Comparison of ENCODE assay signal across 20 mouse cellular contexts in genomic region chr10:18708641-18709040, GRCm38 (mm10). TPM values are rescaled to one million over a fixed set of nuclear protein-coding genes. Genes with fewer than 3 reads are reported as not detected.
DNase-seq lines count a peak whose midpoint lies in the region; ATAC-seq and TF ChIP-seq lines count a peak whose summit lies in the region.
"Had no signal": no experiment of that assay in that cellular context is flagged by ENCODE, and none has a peak within 500 bp of the region (broad histone marks: within the 10 kb centered on the region; RNA-seq: fewer than 3 reads in every experiment).

No protein-coding gene starts in this region.

- WGBS in lung, postnatal 0 days, result 31% methylated on average over 1 of the region's 1 CpGs
- WGBS in lung, adult 2 months, result 38% methylated on average over 1 of the region's 1 CpGs
- 90% methylated on average over 1 of the region's 1 CpGs for WGBS in midbrain, embryonic 15.5 days

- peak; percentile 47 for DNase-seq in cerebellum, adult 9-10 months
- DNase-seq in cerebellum, adult 8-10 months, result no peak
- peak; percentile 37 for DNase-seq in layer of hippocampus, adult 9-10 months (ENCODE audit: low spot score)
- no peak for DNase-seq in layer of hippocampus, adult 8-10 months (ENCODE audit: low spot score in 2 of 2)
- DNase-seq in lung, postnatal 0 days (ENCODE audit: low spot score), result peak; percentile 39
- no peak for DNase-seq in lung, adult 2 months
- peak; percentile 46 for DNase-seq in lung, postnatal 25 days (ENCODE audit: low spot score)
- DNase-seq: adrenal gland, postnatal 14 days; B cell, adult 2 months; cerebellum, postnatal 14 days; gastrocnemius, postnatal 14 days; heart, adult 2 months; heart, postnatal 14 days had no signal

- H3K36me3 ChIP-seq in lung, postnatal 0 days (ENCODE audit: insufficient read depth, low read length), result no peaks in the 10 kb centered on the region
- H3K36me3 ChIP-seq in midbrain, embryonic 15.5 days (replicated peaks), result no peaks in the 10 kb centered on the region
- H3K36me3 ChIP-seq: embryonic facial prominence, embryonic 12.5 days; forebrain, embryonic 15.5 days; heart, embryonic 15.5 days; hindbrain, embryonic 13.5 days had no signal

- TF ChIP-seq POLR2A in lung, adult 2 months (IDR thresholded peaks at IDR 0.05; ENCODE audit: borderline replicate concordance, extremely low read depth, low read depth, low read length), result no peak

- no peaks in the 10 kb centered on the region for H3K9me3 ChIP-seq in lung, postnatal 0 days (ENCODE audit: low read length)
- no peaks in the 10 kb centered on the region for H3K9me3 ChIP-seq in midbrain, embryonic 15.5 days
- H3K9me3 ChIP-seq: embryonic facial prominence, embryonic 12.5 days; forebrain, embryonic 15.5 days; heart, embryonic 15.5 days; hindbrain, embryonic 13.5 days had no signal

- TF ChIP-seq CTCF in lung, postnatal 0 days (IDR thresholded peaks at IDR 0.05), result no peak
- no peak for TF ChIP-seq CTCF in lung, adult 2 months (IDR thresholded peaks at IDR 0.05; ENCODE audit: insufficient read depth, low read length)

- peak; percentile 52; the same call in 1 of the 2 replicates for ATAC-seq in lung, postnatal 0 days
- no peak for ATAC-seq in midbrain, embryonic 15.5 days (replicated peaks)
- ATAC-seq: forebrain, embryonic 15.5 days had no signal

- H3K9ac ChIP-seq in lung, postnatal 0 days (replicated peaks; ENCODE audit: low read depth), result no peak overlapping the region
- H3K9ac ChIP-seq in midbrain, embryonic 15.5 days, result no peak overlapping the region
- H3K9ac ChIP-seq: embryonic facial prominence, embryonic 12.5 days; forebrain, embryonic 15.5 days; heart, embryonic 15.5 days; hindbrain, embryonic 13.5 days had no signal

- H3K4me1 ChIP-seq in lung, postnatal 0 days (ENCODE audit: insufficient read depth, low read depth, low read length), result no peaks in the 10 kb centered on the region
- H3K4me1 ChIP-seq in lung, adult 2 months (ENCODE audit: control insufficient read depth, insufficient read depth, low read length), result no peaks in the 10 kb centered on the region
- H3K4me1 ChIP-seq in midbrain, embryonic 15.5 days, result 0 out of 2 replicates have a peak, but pooled peaks cover 5% of the 10 kb centered on the region
- H3K4me1 ChIP-seq: embryonic facial prominence, embryonic 12.5 days had no signal

- no peak overlapping the region for H3K4me2 ChIP-seq in lung, postnatal 0 days (replicated peaks; ENCODE audit: low read depth, low read length)
- H3K4me2 ChIP-seq in midbrain, embryonic 15.5 days, result no peak overlapping the region
- H3K4me2 ChIP-seq: embryonic facial prominence, embryonic 12.5 days; forebrain, embryonic 15.5 days; heart, embryonic 11.5 days; heart, embryonic 15.5 days; hindbrain, embryonic 13.5 days had no signal

- TF ChIP-seq EP300 in lung, postnatal 0 days (IDR thresholded peaks at IDR 0.05), result no peak

- no peak overlapping the region for H3K27ac ChIP-seq in lung, postnatal 0 days (ENCODE audit: low read length)
- no peak overlapping the region for H3K27ac ChIP-seq in midbrain, embryonic 15.5 days
- H3K27ac ChIP-seq: embryonic facial prominence, embryonic 12.5 days; forebrain, embryonic 15.5 days; heart, adult 2 months; heart, embryonic 15.5 days; hindbrain, embryonic 13.5 days had no signal

- no peaks in the 10 kb centered on the region for H3K27me3 ChIP-seq in lung, postnatal 0 days (replicated peaks; ENCODE audit: insufficient read depth, low read length)
- no peaks in the 10 kb centered on the region for H3K27me3 ChIP-seq in midbrain, embryonic 15.5 days (replicated peaks)
- H3K27me3 ChIP-seq: embryonic facial prominence, embryonic 12.5 days; forebrain, embryonic 15.5 days; heart, embryonic 15.5 days; hindbrain, embryonic 13.5 days had no signal

- no peak overlapping the region for H3K4me3 ChIP-seq in lung, postnatal 0 days (ENCODE audit: low read depth, low read length)
- no peak overlapping the region for H3K4me3 ChIP-seq in lung, adult 2 months (replicated peaks; ENCODE audit: extremely low read depth, low read depth, low read length)
- H3K4me3 ChIP-seq in midbrain, embryonic 15.5 days, result no peak overlapping the region
- H3K4me3 ChIP-seq: embryonic facial prominence, embryonic 12.5 days; forebrain, embryonic 15.5 days; heart, adult 2 months; heart, embryonic 15.5 days; hindbrain, embryonic 13.5 days had no signal

RNA-seq across cellular contexts. Expression of gene Arfgef3, which starts 35.1 kb away (rescaled TPM):
- 10 to 100 TPM; 76.1 to 88.8 (median 81.9) TPM for total RNA-seq in layer of hippocampus, adult 8-10 months (2022)
- polyA plus RNA-seq in lung, postnatal 0 days (2015; fragmentation: Nextera tagmentation; extraction: Ambion mirVana), result 3.5 and 3.6 TPM in 2 replicates
- 3.2 and 3.4 TPM in 2 replicates for polyA plus RNA-seq in lung, adult 2 months (2012; rRNA removed)
- polyA plus RNA-seq in midbrain, embryonic 15.5 days (2015; fragmentation: Nextera tagmentation; extraction: Ambion mirVana), result 6.6 and 7.3 TPM in 2 replicates
- total RNA-seq: MEL had no signal

Comparison
In these comparisons a context has a peak if more than half of its experiments do, and no peak if none do; other contexts are left out.
1. DNase-seq: peak in cerebellum, adult 9-10 months (single experiment), layer of hippocampus, adult 9-10 months (single experiment), lung, postnatal 0 days (single experiment) and lung, postnatal 25 days (single experiment); none in cerebellum, adult 8-10 months (single experiment), layer of hippocampus, adult 8-10 months (0 of 2) and lung, adult 2 months (single experiment).